Mouse (Mus musculus): ENCODE measurements at regions not wholly inside any gene's neighbourhood (a gene's known extent, or its start where the extent isn't known, plus 50 kb on each side); places are given as distances from the start of the nearest gene placed in this dataset.

- no peak overlapping the region for H3K4me2 ChIP-seq (ENCODE audit: low read depth, low read length)
- H3K4me1 ChIP-seq (ENCODE audit: control insufficient read depth, insufficient read depth, low read length): no peaks in the 10 kb centered on the region
- no peak overlapping the region for H3K9ac ChIP-seq (ENCODE audit: low read depth, low read length)
- ATAC-seq: no peak
- no peaks in the 10 kb centered on the region for H3K27me3 ChIP-seq (replicated peaks; ENCODE audit: control insufficient read depth, insufficient read depth, low read length)
- H3K36me3 ChIP-seq (ENCODE audit: control insufficient read depth, insufficient read depth, low read length): no peaks in the 10 kb centered on the region
- H3K27ac ChIP-seq (ENCODE audit: low read length): no peak overlapping the region
- no peak overlapping the region for H3K4me3 ChIP-seq (ENCODE audit: low read length)
- WGBS: 78% methylated on average over 4 of the region's 4 CpGs
- no peaks in the 10 kb centered on the region for H3K9me3 ChIP-seq (ENCODE audit: control insufficient read depth, low read length)
Observed at GRCm38 (mm10) chr7:111354066-111354465, 271.2 kb upstream of the Eif4g2 start.

DNA sequence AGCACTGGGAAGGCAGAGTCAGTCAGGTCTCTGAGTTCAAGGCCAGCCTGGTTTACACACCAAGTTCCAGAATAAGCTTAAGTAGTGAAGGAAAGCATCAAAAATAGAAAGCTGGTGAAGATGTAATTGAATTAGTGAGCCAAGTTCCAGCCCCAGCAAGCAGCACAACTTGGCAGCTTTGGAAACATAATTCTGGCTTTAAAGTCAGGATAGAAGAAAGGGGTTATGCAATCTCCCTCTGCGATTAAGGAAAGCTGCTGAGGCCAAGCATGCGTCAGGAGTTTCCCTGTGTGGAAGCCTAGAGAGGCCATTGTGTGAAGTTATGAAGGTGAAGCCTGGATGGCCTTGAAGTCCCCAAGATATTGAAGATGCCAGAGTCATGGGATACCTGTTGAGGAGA is 269.3 kb upstream of the Eif4g2 start:
- H3K4me2 ChIP-seq (ENCODE audit: low read depth, low read length): no peak overlapping the region
- no peaks in the 10 kb centered on the region for H3K9me3 ChIP-seq (ENCODE audit: control insufficient read depth, low read length)
- H3K36me3 ChIP-seq (ENCODE audit: control insufficient read depth, insufficient read depth, low read length): no peaks in the 10 kb centered on the region
- no peak overlapping the region for H3K27ac ChIP-seq (ENCODE audit: low read length)
- H3K9ac ChIP-seq (ENCODE audit: low read depth, low read length): no peak overlapping the region
- 87% methylated on average over 2 of the region's 2 CpGs for WGBS
- no peak for ATAC-seq
- H3K4me1 ChIP-seq (ENCODE audit: control insufficient read depth, insufficient read depth, low read length): no peaks in the 10 kb centered on the region
- H3K4me3 ChIP-seq (ENCODE audit: low read length): no peak overlapping the region
- no peaks in the 10 kb centered on the region for H3K27me3 ChIP-seq (replicated peaks; ENCODE audit: control insufficient read depth, insufficient read depth, low read length)

GRCm38 (mm10) chr7:111345117-111345516 is 262.3 kb upstream of the Eif4g2 start:
- no peak for ATAC-seq
- 86% methylated on average over 1 of the region's 1 CpGs for WGBS
- H3K9ac ChIP-seq (ENCODE audit: low read depth, low read length): no peak overlapping the region
- no peaks in the 10 kb centered on the region for H3K27me3 ChIP-seq (replicated peaks; ENCODE audit: control insufficient read depth, insufficient read depth, low read length)
- no peaks in the 10 kb centered on the region for H3K36me3 ChIP-seq (ENCODE audit: control insufficient read depth, insufficient read depth, low read length)
- no peak overlapping the region for H3K4me2 ChIP-seq (ENCODE audit: low read depth, low read length)
- no peaks in the 10 kb centered on the region for H3K4me1 ChIP-seq (ENCODE audit: control insufficient read depth, insufficient read depth, low read length)
- H3K9me3 ChIP-seq (ENCODE audit: control insufficient read depth, low read length): no peaks in the 10 kb centered on the region
- H3K4me3 ChIP-seq (ENCODE audit: low read length): no peak overlapping the region
- H3K27ac ChIP-seq (ENCODE audit: low read length): no peak overlapping the region

- Histone ChIP-seq H3K9me3 (ENCODE audit: control insufficient read depth, low read length) (no peaks in the 10 kb centered on the region), H3K4me2 (ENCODE audit: low read depth, low read length) (no peak overlapping the region), H3K27me3 (replicated peaks; ENCODE audit: control insufficient read depth, insufficient read depth, low read length) (no peaks in the 10 kb centered on the region), H3K9ac (ENCODE audit: low read depth, low read length) (no peak overlapping the region), H3K36me3 (ENCODE audit: control insufficient read depth, insufficient read depth, low read length) (no peaks in the 10 kb centered on the region), H3K27ac (ENCODE audit: low read length) (no peak overlapping the region), H3K4me1 (ENCODE audit: control insufficient read depth, insufficient read depth, low read length) (no peaks in the 10 kb centered on the region), H3K4me3 (ENCODE audit: low read length) (no peak overlapping the region)
- 71% methylated on average over 3 of the region's 3 CpGs for WGBS
- no peak for ATAC-seq
Observed at GRCm38 (mm10) chr7:111337053-111337452, 254.2 kb upstream of the Eif4g2 start.

- 80% methylated on average over 6 of the region's 6 CpGs for WGBS
- no peak overlapping the region for H3K9ac ChIP-seq (ENCODE audit: low read depth, low read length)
- no peaks in the 10 kb centered on the region for H3K36me3 ChIP-seq (ENCODE audit: control insufficient read depth, insufficient read depth, low read length)
- no peaks in the 10 kb centered on the region for H3K27me3 ChIP-seq (replicated peaks; ENCODE audit: control insufficient read depth, insufficient read depth, low read length)
- no peaks in the 10 kb centered on the region for H3K9me3 ChIP-seq (ENCODE audit: control insufficient read depth, low read length)
- no peak overlapping the region for H3K4me3 ChIP-seq (ENCODE audit: low read length)
- no peak overlapping the region for H3K4me2 ChIP-seq (ENCODE audit: low read depth, low read length)
- no peak overlapping the region for H3K27ac ChIP-seq (ENCODE audit: low read length)
- no peaks in the 10 kb centered on the region for H3K4me1 ChIP-seq (ENCODE audit: control insufficient read depth, insufficient read depth, low read length)
- no peak for ATAC-seq
Observed at GRCm38 (mm10) chr7:111322901-111323300, 240.1 kb upstream of the Eif4g2 start.

- H3K36me3 ChIP-seq (ENCODE audit: control insufficient read depth, insufficient read depth, low read length): no peaks in the 10 kb centered on the region
- no peaks in the 10 kb centered on the region for H3K27me3 ChIP-seq (replicated peaks; ENCODE audit: control insufficient read depth, insufficient read depth, low read length)
- H3K4me3 ChIP-seq (ENCODE audit: low read length): no peak overlapping the region
- H3K4me1 ChIP-seq (ENCODE audit: control insufficient read depth, insufficient read depth, low read length): no peaks in the 10 kb centered on the region
- no peaks in the 10 kb centered on the region for H3K9me3 ChIP-seq (ENCODE audit: control insufficient read depth, low read length)
- no peak for ATAC-seq
- no peak overlapping the region for H3K9ac ChIP-seq (ENCODE audit: low read depth, low read length)
- no peak overlapping the region for H3K27ac ChIP-seq (ENCODE audit: low read length)
- no peak overlapping the region for H3K4me2 ChIP-seq (ENCODE audit: low read depth, low read length)
- WGBS: 76% methylated on average over 1 of the region's 1 CpGs
Observed at GRCm38 (mm10) chr7:111319917-111320316, 237.1 kb upstream of the Eif4g2 start.

- no peak for ATAC-seq
- no peaks in the 10 kb centered on the region for H3K36me3 ChIP-seq (ENCODE audit: control insufficient read depth, insufficient read depth, low read length)
- H3K4me1 ChIP-seq (ENCODE audit: control insufficient read depth, insufficient read depth, low read length): no peaks in the 10 kb centered on the region
- 72% methylated on average over 2 of the region's 2 CpGs for WGBS
- no peak overlapping the region for H3K4me2 ChIP-seq (ENCODE audit: low read depth, low read length)
- peaks cover 5% of the 10 kb centered on the region for H3K9me3 ChIP-seq (ENCODE audit: control insufficient read depth, low read length)
- H3K4me3 ChIP-seq (ENCODE audit: low read length): no peak overlapping the region
- no peaks in the 10 kb centered on the region for H3K27me3 ChIP-seq (replicated peaks; ENCODE audit: control insufficient read depth, insufficient read depth, low read length)
- H3K9ac ChIP-seq (ENCODE audit: low read depth, low read length): no peak overlapping the region
- H3K27ac ChIP-seq (ENCODE audit: low read length): no peak overlapping the region
Observed at GRCm38 (mm10) chr7:111316479-111316990, 233.7 kb upstream of the Eif4g2 start.

GRCm38 (mm10) chr7:111313921-111314320 is 231.1 kb upstream of the Eif4g2 start:
- WGBS: 91% methylated on average over 4 of the region's 4 CpGs

DNA sequence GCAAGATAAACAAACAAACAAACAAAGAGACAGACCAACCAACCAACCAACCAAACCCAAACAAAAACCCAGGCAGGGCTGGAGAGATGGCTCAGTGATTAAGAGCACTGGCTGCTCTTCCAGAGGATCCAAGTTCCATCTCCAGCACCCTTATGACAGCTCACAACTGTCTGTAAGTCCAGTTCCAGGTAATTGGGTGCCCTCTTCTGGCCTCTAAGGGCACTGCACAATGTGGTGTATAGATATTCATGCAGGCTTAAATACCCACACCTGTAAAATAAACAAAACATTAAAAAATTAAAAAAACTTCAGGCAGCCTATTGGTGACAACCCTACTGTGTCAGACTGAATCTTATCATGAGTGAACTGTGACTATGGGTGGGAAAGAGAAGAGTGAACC is 222.4 kb upstream of the Eif4g2 start:
- Histone ChIP-seq H3K27me3 (replicated peaks; ENCODE audit: control insufficient read depth, insufficient read depth, low read length) (no peaks in the 10 kb centered on the region), H3K36me3 (ENCODE audit: control insufficient read depth, insufficient read depth, low read length) (no peaks in the 10 kb centered on the region), H3K9ac (ENCODE audit: low read depth, low read length) (no peak overlapping the region), H3K4me1 (ENCODE audit: control insufficient read depth, insufficient read depth, low read length) (no peaks in the 10 kb centered on the region), H3K4me3 (ENCODE audit: low read length) (no peak overlapping the region), H3K4me2 (ENCODE audit: low read depth, low read length) (no peak overlapping the region), H3K27ac (ENCODE audit: low read length) (no peak overlapping the region), H3K9me3 (ENCODE audit: control insufficient read depth, low read length) (no peaks in the 10 kb centered on the region)
- no peak for ATAC-seq

More at GRCm38 (mm10) chr7:111313921-111314320, 231.1 kb upstream of the Eif4g2 start:
- no peak overlapping the region for H3K9ac ChIP-seq (ENCODE audit: low read depth, low read length)
- no peak overlapping the region for H3K4me2 ChIP-seq (ENCODE audit: low read depth, low read length)
- no peak overlapping the region for H3K4me3 ChIP-seq (ENCODE audit: low read length)
- no peaks in the 10 kb centered on the region for H3K36me3 ChIP-seq (ENCODE audit: control insufficient read depth, insufficient read depth, low read length)
- no peaks in the 10 kb centered on the region for H3K4me1 ChIP-seq (ENCODE audit: control insufficient read depth, insufficient read depth, low read length)
- no peak for ATAC-seq
- H3K9me3 ChIP-seq (ENCODE audit: control insufficient read depth, low read length): peaks cover 6% of the 10 kb centered on the region
- no peak overlapping the region for H3K27ac ChIP-seq (ENCODE audit: low read length)
- no peaks in the 10 kb centered on the region for H3K27me3 ChIP-seq (replicated peaks; ENCODE audit: control insufficient read depth, insufficient read depth, low read length)

DNA sequence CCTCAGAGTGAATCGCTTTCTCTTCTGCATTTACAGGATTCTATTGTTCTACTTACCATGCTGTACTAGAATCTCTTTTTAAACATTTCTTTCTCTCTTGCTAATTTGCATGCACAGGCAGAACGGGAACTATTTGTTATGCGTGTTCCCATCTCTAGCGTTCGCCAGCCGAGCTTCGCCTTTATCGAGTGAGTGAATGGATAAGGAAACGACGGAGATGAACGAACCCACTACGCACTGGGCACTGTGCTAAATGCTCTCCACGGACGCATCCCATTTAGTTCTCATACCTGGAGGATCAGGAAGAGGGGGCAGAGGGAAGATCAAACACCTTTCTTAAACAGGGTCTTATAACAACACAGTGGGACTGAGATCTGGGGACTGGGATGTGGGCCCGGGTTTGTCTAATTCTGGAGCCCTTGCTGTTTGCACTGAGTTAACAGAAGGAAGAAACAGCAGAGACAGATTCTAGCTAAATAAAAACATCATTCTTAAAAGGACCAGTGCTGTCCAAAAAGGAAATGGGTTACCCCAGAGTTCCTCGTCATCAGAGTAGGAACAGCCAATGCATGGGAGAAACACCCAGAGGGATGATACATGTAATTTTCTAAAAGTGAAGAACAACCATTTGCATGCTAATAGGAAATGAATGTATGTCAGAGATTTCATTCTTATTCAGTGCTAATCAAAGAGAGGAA is 219.1 kb upstream of the Eif4g2 start:
- no peaks in the 10 kb centered on the region for H3K27me3 ChIP-seq (replicated peaks; ENCODE audit: control insufficient read depth, insufficient read depth, low read length)

More for the DNA sequence above, 219.1 kb upstream of the Eif4g2 start:
- 80% methylated on average over 16 of the region's 16 CpGs for WGBS
- no peak overlapping the region for H3K9ac ChIP-seq (ENCODE audit: low read depth, low read length)
- H3K36me3 ChIP-seq (ENCODE audit: control insufficient read depth, insufficient read depth, low read length): no peaks in the 10 kb centered on the region
- H3K9me3 ChIP-seq (ENCODE audit: control insufficient read depth, low read length): no peaks in the 10 kb centered on the region
- H3K27ac ChIP-seq (ENCODE audit: low read length): no peak overlapping the region
- no peak for ATAC-seq
- H3K4me3 ChIP-seq (ENCODE audit: low read length): no peak overlapping the region
- no peaks in the 10 kb centered on the region for H3K4me1 ChIP-seq (ENCODE audit: control insufficient read depth, insufficient read depth, low read length)
- H3K4me2 ChIP-seq (ENCODE audit: low read depth, low read length): no peak overlapping the region

All from intestine, embryonic 16.5 days (tissue).